Mouse (Mus musculus) gastrocnemius, adult 8-10 months (tissue): ENCODE measurements around the gene Hnrnpab. TPM values are rescaled to one million over a fixed set of nuclear protein-coding genes. Genes with fewer than 3 reads are reported as not detected.

ENCODE experiments used
- DNase-seq, 2 experiments: peaks; one replicate each; pipeline ENCODE4 v3.0.0; 2022; ENCODE audit warnings: low spot score in 2 of 2
- total RNA-seq, 4 experiments: library from RNA; stranded (reverse); gene quantifications; 2 replicates each; pipeline ENCODE4 v1.2.4; 2022

The Hnrnpab gene
- total RNA-seq, result 100 to 1,000 TPM in 2 of 4 experiments, 10 to 100 TPM in 2; 91.0 to 116 (median 101) TPM

GRCm38 (mm10) chr11:51606447-51607095 lies at the start of gene Hnrnpab:
TSS of gene Hnrnpab (minus strand) at chr11:51606847.
- peak; percentile 95 to 97 for DNase-seq

- no peak for DNase-seq
These were observed 48.2 kb upstream of the Hnrnpab start for GRCm38 (mm10) chr11:51654891-51655290.

GRCm38 (mm10) chr11:51653736-51654135 lies 47.1 kb upstream of the Hnrnpab start:
- no peak for DNase-seq

GRCm38 (mm10) chr11:51652889-51653418 lies 46.3 kb upstream of the Hnrnpab start:
- no peak for DNase-seq

- DNase-seq, result no peak
These were observed 44.3 kb upstream of the Hnrnpab start, which contains the start of the genes N4bp3 and D930048N14Rik for GRCm38 (mm10) chr11:51650691-51651515. TSS of gene N4bp3 (minus strand) at chr11:51650842. TSS of gene D930048N14Rik (plus strand) at chr11:51650954.

- no peak for DNase-seq
These were observed 43.6 kb upstream of the Hnrnpab start for GRCm38 (mm10) chr11:51650261-51650660.

GRCm38 (mm10) chr11:51649889-51650199 lies 43.2 kb upstream of the Hnrnpab start:
- no peak for DNase-seq

- no peak for DNase-seq
These were observed 42.7 kb upstream of the Hnrnpab start for GRCm38 (mm10) chr11:51649111-51649888.

GRCm38 (mm10) chr11:51648566-51648965 lies 41.9 kb upstream of the Hnrnpab start:
- DNase-seq, result no peak

- no peak for DNase-seq
These were observed 40.4 kb upstream of the Hnrnpab start for GRCm38 (mm10) chr11:51646751-51647667.

- no peak for DNase-seq
These were observed 39.6 kb upstream of the Hnrnpab start for GRCm38 (mm10) chr11:51646245-51646644.

- DNase-seq, result no peak
These were observed 38.6 kb upstream of the Hnrnpab start for GRCm38 (mm10) chr11:51645293-51645692.

- no peak for DNase-seq
These were observed 37.6 kb upstream of the Hnrnpab start for GRCm38 (mm10) chr11:51644217-51644616.

- DNase-seq, result no peak
These were observed 37.1 kb upstream of the Hnrnpab start for GRCm38 (mm10) chr11:51643761-51644160.

GRCm38 (mm10) chr11:51643202-51643601 lies 36.6 kb upstream of the Hnrnpab start:
- no peak for DNase-seq

- no peak for DNase-seq
These were observed 34.1 kb upstream of the Hnrnpab start for GRCm38 (mm10) chr11:51640748-51641147.

GRCm38 (mm10) chr11:51638497-51638896 lies 31.9 kb upstream of the Hnrnpab start:
- DNase-seq, result no peak

- no peak for DNase-seq
These were observed 31.3 kb upstream of the Hnrnpab start for GRCm38 (mm10) chr11:51637971-51638414.

GRCm38 (mm10) chr11:51636323-51636684 lies 29.7 kb upstream of the Hnrnpab start:
- DNase-seq, result no peak

- peak; percentile 80 to 86 for DNase-seq
These were observed 29.1 kb upstream of the Hnrnpab start, which contains the start of gene Rmnd5b for GRCm38 (mm10) chr11:51635525-51636322. TSS of gene Rmnd5b (minus strand) at chr11:51635896.
